Mouse (Mus musculus) cerebellum, adult 11-12 months (tissue): ENCODE results near the gene Lypla2.
"Not testable (repeated sequence)": the region's sequence is repeated elsewhere in the genome, so short reads cannot be mapped to it uniquely, and the experiment has no call there.

Source experiments
- DNase-seq: peaks from one replicate; pipeline ENCODE4 v3.0.0; 2022

Gene Lypla2

DNA sequence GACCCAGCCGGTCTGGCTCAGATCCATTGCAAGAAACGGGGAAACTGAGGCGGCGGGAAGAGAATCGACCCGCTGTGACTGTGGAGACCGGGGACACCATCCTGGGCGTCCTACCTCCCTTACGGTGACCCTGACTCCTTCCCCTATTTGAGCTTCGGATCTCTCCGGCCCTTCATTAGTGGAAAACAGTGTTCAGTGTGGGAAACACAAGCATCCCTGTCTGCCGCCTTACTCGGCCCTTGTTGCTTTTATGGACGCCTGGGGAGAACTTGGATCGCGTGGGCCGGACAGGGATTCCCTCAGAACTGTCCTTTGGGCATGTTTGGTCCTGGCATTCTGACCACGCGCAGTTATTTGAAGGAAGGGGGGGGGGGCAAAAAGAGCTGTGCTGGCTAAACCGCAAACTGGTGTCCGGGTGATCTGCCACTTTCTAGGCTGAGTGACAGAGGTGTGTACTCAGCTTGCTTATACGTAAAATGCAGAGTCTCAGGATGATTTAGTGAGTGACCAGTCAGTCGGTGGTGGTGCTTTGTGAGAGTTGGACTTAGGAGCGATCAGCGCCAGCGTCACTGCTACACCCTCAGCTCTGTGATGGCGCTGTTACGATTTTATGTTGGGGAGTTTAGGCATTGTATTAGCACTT is 25.6 kb downstream of the Lypla2 start:
- peak; percentile 57 for DNase-seq

GRCm38 (mm10) chr4:135946278-135946658 is 26.2 kb downstream of the Lypla2 start, which contains the start of gene Hmgcl:
Gene Hmgcl (plus strand): TSS chr4:135946448.
- peak; percentile 92 for DNase-seq

GRCm38 (mm10) chr4:135945706-135946105 is 26.7 kb downstream of the Lypla2 start:
- peak; percentile 47 for DNase-seq

DNA sequence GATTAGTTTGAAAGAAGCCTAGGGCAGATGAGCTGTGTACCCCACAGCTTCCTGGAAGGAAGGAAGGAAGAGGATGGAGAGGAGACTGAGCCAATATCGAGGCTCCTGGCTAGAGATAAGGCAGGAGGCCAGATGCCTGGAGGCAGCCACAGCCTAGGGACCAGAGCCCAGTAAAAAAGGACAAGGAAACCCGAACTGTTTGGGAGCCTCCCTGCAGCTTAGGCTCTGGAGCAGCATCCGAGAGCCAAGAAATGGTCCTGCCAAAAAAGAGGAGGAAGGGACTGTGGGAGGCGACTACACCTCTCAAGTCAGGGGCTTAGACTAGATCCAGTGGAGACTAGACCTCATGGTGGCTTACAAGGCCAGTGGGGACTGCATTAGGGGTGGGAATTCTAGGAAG is 29.0 kb downstream of the Lypla2 start:
- peak; percentile 43 for DNase-seq

DNA sequence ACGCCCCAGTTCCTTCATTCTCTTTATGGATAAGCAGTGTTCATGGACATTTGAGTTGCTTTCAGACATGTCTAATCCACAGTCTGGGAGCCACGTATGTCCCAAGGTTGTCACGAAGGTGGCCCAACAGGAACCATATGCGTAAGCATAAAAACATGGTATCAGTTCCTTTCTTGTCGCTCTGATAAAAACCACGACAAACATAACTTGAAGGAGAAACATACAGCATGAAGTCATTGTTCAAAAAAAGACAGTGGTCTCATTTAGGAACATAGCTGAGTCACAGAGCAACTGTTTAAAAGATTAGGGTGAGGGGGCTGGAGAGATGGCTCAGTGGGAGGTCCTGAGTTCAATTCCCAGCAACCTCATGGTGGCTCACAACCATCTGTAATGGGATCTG is 30.2 kb downstream of the Lypla2 start:
- DNase-seq = no peak

DNA sequence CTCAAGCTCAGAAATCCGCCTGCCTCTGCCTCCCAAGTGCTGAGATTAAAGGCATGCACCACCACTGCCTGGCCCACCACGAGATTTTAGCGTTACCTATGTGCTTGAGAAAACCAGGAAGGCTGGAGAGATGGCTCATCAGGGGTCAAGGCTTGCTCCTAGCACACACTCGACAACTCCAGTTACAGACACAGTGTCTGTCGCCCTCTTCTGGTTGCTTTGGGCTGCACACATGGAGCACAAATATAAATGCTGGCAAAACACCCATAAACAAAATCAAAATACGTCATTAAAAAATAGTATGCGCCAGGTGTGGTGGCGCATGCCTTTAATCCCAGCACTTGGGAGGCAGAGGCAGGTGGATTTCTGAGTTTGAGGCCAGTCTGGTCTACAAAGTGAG is 31.4 kb downstream of the Lypla2 start:
- DNase-seq = not testable (repeated sequence)

GRCm38 (mm10) chr4:135938858-135939257 is 33.6 kb downstream of the Lypla2 start:
- no peak for DNase-seq

DNA sequence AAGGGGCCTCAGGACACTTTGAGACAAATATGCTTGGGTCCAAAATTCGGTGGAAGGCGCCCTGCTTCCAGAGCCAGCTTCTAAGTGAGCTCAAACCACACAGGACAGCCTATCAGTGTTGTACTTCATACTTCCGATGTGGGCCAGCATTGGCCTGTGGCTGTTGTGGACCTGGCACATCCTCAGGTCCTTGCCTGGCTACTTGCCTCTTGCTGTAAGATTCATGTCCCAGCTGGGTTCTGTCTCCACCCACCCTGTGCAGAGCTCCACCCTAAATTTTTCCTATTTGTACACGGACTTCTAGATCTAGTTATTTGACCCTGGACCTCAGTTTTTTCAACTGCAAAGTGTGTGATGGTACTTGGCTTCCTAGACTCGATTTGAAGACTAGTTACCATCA is 36.9 kb downstream of the Lypla2 start:
- DNase-seq = no peak

DNA sequence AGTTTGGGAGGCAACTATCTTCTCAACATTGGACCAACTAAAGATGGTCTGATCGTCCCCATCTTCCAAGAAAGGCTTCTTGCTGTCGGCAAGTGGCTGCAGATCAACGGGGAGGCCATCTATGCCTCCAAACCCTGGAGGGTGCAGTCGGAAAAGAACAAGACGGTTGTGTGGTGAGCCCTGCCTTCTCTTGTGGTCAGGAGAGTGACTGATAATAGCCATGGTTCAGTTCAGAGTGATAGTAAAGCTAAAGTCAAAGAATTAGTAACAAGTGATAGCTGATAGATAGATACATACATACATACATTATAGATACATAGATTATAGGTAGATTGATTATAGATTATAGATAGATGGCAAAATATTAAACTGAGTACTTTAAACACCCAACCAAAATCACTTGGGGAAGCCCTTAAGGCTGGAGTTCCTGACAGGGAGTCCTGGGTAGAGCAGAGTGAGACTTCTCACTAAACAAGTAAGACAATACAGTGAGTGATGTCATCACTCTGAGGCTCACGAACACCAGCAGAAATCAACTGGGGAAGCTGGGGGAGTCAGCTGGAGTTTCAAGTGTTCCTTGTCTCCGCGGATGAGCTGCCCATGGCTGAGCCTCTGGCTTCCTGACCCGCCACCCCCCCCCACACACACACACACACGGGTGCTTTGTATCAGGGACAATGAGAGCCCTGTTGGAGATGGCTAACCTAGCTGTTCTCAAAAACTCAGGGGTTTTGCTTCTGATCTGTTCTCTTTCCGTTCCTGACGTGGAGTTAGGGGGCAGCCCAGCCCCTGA is 37.5 kb downstream of the Lypla2 start:
- DNase-seq = no peak

GRCm38 (mm10) chr4:135931832-135932231 is 40.6 kb downstream of the Lypla2 start:
- no peak for DNase-seq

- no peak for DNase-seq
Measured at GRCm38 (mm10) chr4:135930239-135930638, 42.2 kb downstream of the Lypla2 start.

DNA sequence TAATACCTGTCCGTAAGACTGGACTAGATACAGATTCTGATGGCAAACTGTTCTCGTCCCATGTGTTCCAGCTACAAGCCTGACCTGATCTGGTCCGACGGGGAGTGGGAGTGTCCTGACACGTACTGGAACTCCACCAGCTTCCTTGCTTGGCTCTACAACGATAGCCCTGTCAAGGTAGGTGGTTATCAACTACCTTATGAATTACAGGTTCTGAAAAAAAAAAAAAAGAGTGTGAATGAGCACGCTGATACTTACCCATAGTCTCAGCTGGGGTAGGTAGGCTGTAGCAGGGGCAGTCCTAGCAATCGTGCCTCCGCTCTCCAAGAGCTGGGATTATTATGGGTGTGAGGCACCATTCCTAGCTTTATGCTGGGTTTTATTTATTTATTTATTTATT is 42.6 kb downstream of the Lypla2 start:
- no peak for DNase-seq

DNA sequence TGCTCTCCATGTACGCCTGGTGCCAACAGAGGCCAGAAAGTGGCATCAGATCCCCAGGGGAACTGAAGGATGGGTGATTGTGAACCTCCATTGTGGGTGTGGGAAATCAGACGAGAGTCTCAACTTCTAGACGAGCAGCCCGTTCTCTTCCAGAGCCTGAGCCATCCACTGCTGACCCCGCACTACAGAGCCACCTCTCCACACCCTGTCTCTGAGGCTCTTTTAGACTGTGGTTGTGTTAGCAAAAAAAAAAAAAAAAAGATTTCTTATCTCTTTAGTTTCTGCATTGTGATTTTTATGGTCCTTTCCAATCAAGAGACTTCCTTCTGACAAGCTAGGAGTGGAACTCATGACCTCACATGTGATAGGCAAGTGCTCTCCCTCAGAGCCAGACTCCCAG is 43.0 kb downstream of the Lypla2 start:
- no peak for DNase-seq

GRCm38 (mm10) chr4:135928376-135928775 is 44.0 kb downstream of the Lypla2 start:
- no peak for DNase-seq

GRCm38 (mm10) chr4:135926861-135927260 is 45.6 kb downstream of the Lypla2 start:
- DNase-seq = no peak

GRCm38 (mm10) chr4:135926195-135926808 is 46.1 kb downstream of the Lypla2 start:
- no peak for DNase-seq

DNA sequence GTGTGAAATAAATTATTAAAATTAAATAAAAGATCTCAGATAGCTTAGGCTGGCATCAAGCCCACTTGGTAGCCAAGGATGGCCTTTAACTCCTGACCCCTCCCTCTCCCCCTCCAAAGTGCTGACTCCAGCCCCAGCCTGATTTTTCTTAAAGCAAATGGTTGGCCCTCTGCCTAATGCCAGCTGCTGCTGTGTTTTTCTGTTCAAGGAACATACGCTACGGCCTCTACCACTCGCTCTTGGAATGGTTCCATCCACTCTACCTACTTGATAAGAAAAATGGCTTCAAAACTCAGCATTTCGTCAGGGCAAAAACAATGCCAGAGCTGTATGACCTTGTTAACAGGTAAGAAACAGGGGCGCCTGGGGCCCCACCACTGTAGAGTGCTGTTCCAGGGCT is 47.1 kb downstream of the Lypla2 start:
- no peak for DNase-seq

GRCm38 (mm10) chr4:135924418-135924817 is 48.0 kb downstream of the Lypla2 start:
- no peak for DNase-seq

DNA sequence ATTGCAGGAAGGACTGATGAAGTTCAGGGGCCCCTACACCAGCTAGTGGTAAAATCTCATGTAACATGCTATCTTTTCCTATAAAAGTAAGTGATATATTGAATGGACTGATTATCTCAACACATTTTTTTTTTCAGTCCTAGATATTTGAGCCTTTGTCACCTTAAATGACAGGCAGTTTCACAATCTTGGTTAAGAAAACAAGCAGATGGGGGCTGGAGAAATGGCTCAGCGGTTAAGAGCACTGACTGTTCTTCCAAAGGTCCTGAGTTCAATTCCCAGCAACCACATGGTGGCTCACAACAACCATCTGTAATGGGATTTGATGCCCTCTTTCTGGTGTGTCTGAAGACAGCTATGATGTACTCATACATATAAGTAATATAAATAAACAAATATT is 50.2 kb downstream of the Lypla2 start:
- DNase-seq = no peak

DNA sequence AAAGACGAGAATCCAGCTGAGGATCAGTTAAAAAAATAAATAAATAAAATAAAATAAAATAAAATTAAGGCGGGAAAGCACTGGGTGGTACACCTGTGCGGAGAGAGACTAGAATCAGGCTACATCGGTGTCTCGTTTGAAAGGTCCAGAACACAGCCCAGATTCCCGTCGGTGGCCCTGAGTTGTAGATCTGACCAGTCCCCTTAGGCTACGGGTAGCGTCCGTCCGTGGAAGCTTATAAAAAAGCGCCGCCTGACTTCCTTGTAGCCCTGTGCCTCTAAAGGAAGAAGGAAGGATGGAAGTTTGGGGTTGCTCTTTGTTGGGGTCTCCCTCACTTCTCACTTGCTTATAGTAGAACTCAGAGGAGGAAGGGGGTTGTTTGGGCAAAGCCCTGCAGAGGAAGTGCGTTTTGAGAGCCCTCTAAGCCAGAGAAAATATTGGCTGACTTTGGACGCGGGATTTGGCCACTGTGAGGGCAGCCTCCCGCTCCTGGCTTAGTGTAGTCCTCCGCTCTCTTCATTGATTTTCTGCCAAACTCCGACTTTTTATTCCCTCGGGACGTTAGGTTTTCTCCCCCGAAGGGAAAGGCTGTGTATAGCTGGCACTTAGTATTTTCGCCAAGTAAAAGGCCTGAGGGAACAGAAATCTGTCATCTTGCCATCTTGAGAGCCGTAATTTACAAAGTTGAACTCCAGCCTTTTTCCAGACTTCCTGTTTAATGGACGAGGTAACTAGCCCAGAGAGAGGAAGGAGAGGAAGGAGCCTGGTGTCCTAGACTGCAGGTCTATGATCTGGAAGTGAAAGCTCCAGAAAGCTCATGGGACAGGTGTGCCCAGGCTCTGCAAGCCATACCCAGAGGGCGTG is 50.9 kb downstream of the Lypla2 start:
- DNase-seq = no peak

GRCm38 (mm10) chr4:135920304-135921241 is 51.9 kb downstream of the Lypla2 start, which contains the start of gene Fuca1:
Gene Fuca1 (plus strand): TSS chr4:135920735.
- peak; percentile 91 for DNase-seq

DNA sequence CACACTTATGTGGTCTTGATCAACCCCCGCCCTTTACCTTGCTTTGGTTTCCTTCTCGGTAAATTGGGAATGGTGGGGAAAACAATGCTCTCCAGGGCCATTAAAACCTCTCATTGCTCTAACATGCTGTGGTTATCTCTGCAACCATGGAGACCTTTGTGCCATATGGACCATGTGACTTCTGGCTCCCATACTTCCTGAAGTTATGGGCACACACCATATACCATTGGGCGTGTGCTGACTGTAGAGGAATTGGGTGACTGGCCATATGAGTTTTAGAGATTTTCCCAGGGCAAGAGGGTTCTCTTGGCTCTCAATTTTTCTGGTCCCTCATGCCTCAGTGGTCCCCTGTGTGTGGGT is 53.2 kb downstream of the Lypla2 start:
- no peak for DNase-seq
